Mouse (Mus musculus) Muller cell, postnatal 12 days (primary cell): ENCODE results near the gene Wdr86.
"Not testable (repeated sequence)": the region's sequence is repeated elsewhere in the genome, so short reads cannot be mapped to it uniquely, and the experiment has no call there.

ENCODE experiments used
- DNase-seq: peaks from one replicate; pipeline ENCODE4 v3.0.0-alpha.2; 2015; ENCODE audit errors: inconsistent ontology term

Gene Wdr86

GRCm38 (mm10) chr5:24733134-24733533 lies 2.6 kb upstream of the Wdr86 start:
- peak; percentile 79 for DNase-seq

DNA sequence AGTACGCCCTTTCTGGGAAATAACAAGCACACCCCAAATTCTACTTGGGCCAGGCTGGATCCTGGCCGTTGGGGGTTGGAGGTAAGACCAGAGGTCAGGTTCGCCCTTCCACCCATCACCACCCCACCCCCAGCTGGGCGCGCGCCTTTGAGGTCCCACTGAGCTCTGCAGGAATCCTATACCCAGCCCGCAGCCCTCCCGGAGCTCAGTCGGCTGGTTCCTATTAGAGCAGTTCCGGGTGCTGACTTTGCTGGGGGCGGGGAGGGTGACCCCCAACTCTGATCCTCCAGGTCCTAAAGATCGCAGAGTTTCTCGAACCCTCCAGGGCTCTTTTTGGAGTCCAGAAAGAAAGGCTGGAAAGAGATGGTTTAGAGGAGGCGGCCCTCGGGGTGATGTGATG lies 459 bp upstream of the Wdr86 start:
- DNase-seq = no peak

DNA sequence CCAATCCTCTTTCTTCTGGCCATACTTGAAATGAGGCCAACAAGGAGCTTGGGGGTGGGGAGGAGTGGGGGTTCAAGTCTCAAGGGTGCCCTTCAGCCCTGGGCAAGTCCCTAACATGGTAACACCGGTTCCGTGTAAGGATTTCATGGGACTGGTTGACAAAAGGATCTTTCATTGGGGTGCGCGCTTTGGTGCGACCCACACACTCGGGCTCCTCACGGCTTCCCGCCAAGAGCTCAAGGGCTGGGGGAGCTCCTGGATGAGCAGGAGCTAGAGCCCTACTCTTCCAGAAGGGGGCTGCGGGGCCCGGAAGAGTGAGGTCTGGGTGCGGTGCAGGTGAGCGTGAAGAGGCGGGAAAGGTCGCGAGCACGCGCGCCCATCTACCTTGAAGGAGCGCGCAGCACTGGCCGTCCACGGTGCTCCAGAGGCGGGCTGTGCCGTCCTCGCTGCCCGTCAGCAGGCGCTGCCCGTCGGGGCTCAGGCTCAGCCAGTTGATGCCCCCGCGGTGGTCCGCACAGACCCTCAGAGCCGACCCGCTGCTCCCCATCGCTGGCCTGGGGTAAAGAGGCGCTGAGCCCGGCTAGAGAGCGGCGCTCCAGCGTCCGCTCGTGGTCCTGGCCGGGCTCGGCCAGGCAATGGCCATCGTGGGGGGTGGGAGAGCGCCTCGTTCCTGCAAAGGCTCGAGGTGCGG lies 585 bp downstream of the Wdr86 start:
- no peak for DNase-seq

- DNase-seq = no peak
These were observed 3.4 kb downstream of the Wdr86 start for GRCm38 (mm10) chr5:24726901-24727836.

- DNase-seq = no peak
These were observed 4.6 kb downstream of the Wdr86 start for GRCm38 (mm10) chr5:24725897-24726296.

GRCm38 (mm10) chr5:24724805-24725204 lies 5.7 kb downstream of the Wdr86 start:
- DNase-seq = no peak

DNA sequence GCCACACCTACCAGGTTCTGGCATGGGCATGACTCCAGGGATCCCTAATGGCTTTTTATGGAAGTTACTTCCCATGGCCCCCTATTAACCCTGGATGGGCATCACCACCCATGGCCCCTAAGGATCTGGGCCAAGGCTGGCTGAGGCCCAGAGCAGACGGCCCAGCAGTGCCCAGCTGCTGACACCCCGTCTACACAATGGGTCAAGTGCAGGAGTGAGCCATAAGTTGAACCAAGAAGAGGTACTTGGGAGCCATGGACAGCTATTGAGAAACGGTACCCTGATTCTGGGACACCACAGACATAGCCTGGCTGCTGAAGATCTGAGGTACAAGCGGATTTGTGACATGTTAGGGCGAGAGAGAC lies 6.3 kb downstream of the Wdr86 start:
- no peak for DNase-seq

GRCm38 (mm10) chr5:24723527-24724269 lies 6.8 kb downstream of the Wdr86 start:
- no peak for DNase-seq

GRCm38 (mm10) chr5:24719852-24720251 lies 10.7 kb downstream of the Wdr86 start:
- DNase-seq = no peak

DNA sequence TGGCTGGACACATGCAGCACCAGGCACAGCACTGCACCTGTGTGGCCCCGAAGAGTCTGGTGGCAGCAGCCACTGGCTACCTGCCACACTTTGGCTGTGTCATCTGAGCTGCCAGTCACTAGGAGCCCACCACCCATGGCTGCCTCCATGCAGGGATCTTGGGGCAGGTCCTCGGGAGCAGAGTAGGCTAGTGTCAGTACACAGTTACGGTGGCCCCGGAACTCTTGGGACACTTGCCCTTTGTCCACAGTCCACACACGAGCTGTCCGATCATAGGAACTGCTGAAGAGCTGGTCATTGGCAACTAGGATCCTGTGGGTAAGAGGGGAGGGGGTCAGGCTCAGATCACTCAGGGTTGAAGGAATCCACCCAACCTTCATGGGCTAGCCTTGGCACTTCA lies 12.5 kb downstream of the Wdr86 start:
- no peak for DNase-seq

GRCm38 (mm10) chr5:24713987-24714386 lies 16.5 kb downstream of the Wdr86 start:
- DNase-seq = no peak

DNA sequence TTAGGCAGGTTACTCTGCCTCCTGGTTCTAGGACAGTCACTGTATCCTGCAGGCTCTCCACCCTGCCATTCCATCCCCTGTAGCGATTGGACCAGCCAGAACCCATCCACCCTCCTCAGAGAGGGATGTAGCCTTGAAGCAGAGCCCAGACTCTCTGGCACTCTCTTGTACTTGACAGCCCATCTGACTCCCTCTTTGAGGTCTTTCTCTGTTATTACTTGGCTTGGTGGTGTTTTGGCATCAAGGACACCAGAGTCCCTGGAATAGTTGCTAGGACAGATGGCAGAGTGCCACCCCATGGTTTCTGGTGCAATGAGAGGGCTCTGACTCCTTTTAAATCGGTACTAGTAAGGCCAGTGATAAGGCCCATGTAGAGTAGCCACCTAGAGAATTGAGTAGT lies 17.3 kb downstream of the Wdr86 start:
- no peak for DNase-seq

- DNase-seq = no peak
These were observed 18.9 kb downstream of the Wdr86 start for GRCm38 (mm10) chr5:24711615-24712014.

- DNase-seq = peak; percentile 66
These were observed 20.6 kb downstream of the Wdr86 start for GRCm38 (mm10) chr5:24709962-24710361.

- DNase-seq = peak; percentile 71
These were observed 25.9 kb downstream of the Wdr86 start for GRCm38 (mm10) chr5:24704615-24705014.

DNA sequence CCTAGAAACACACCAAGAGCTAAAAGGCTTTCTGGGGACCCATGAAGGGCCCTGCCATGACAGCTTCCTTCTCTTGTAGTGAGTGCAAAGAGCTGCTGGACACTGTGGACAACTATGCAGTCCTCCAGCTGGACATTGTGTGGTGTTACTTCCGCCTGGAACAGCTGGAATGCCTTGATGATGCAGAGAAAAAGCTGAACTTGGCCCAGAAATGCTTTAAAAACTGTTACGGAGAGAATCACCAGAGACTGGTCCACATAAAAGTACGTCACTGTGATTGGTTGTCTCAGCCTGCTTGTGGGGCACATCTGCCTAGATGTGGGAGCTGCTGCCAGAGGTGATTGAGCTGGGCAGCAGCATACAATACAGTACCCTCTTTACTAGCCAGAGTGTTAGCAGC lies 29.3 kb downstream of the Wdr86 start:
- no peak for DNase-seq

DNA sequence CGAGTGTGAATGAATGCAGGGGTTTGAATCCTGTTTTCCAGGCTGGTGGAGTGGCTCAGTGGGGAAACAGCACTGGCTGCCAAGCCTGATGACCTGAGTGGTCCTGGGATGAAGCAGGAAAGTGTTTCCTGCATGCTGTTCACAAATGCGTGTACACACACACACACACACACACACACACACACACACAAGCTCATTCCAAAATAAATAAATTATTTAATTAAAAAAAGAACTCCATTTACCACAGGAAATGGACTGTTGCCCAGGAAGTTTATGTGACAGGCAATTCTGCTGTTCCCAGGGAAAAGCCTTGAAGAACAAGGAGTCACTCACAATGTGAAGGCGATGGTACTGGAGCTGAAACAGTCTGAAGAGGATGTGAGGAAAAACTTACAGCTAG lies 33.8 kb downstream of the Wdr86 start:
- no peak for DNase-seq

GRCm38 (mm10) chr5:24687696-24688095 lies 42.8 kb downstream of the Wdr86 start:
- peak; percentile 51 for DNase-seq

DNA sequence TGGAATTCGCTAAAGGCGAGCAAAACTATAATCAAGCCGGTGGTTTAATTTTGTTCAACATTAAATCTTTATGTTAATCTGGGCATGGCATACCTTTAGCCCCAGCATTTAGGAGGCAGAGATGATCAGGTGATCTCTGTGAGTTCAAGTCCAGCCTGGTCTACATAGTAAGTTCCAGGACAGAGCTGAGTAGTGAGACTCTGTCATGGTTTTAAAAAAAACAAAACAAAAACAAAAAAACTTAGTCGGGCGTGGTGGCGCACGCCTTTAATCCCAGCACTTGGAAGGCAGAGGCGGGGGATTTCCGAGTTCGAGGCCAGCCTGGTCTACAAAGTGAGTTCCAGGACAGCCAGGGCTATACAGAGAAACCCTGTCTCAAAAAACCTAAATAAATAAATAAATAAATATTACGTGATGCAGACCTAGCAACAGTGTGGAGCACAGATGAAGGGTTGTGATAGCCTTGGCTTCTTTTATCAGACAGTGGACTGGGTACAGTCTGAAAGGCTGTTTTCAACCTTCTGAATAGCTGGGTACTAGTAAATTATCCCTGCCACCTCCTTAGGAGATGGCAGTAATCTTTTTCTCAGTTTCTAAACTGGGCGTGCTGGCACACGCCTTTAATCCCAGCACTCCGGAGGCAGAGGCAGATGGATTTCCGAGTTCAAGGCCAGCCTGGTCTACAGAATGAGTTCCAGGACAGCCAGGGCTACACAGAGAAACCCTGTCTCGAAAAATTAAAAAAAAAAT lies 43.7 kb downstream of the Wdr86 start:
- not testable (repeated sequence) for DNase-seq

GRCm38 (mm10) chr5:24686176-24686575 lies 44.4 kb downstream of the Wdr86 start:
- no peak for DNase-seq

GRCm38 (mm10) chr5:24685366-24686093 lies 45.0 kb downstream of the Wdr86 start, which contains the start of gene Nub1:
Gene Nub1 (plus strand): TSS chr5:24685532.
- peak; percentile 100 for DNase-seq
